Mouse (Mus musculus) stomach, postnatal 0 days (tissue): ENCODE results near the gene Os9. TPM values are rescaled to one million over a fixed set of nuclear protein-coding genes. Genes with fewer than 3 reads are reported as not detected.

Source experiments
- ATAC-seq: fragments of 200-750 bp; cut with Nextera tagmentation; 2 replicates; pipeline ENCODE4 v1.8.0; 2017; ENCODE audit not compliant: low FRiP score, low TSS enrichment
- DNase-seq: peaks from one replicate; pipeline ENCODE4 v3.0.0-alpha.2; 2016; ENCODE audit warnings: low spot score
- H3K27ac ChIP-seq: fragments of 300-500 bp; sonication (generic); replicated peaks from 2 replicates; pipeline ENCODE4 v1.5.1; 2014; ENCODE audit warnings: mild to moderate bottlenecking, control low read depth
- H3K27me3 ChIP-seq: fragments of 300-500 bp; sonication (generic); 2 replicates; pipeline ENCODE4 v1.6.1; 2014; ENCODE audit warnings: low read length; ENCODE audit not compliant: control insufficient read depth, insufficient read depth
- H3K36me3 ChIP-seq: fragments of 300-500 bp; sonication (generic); 2 replicates; pipeline ENCODE4 v1.6.1; 2014; ENCODE audit warnings: low read length, mixed read lengths; ENCODE audit not compliant: control insufficient read depth, insufficient read depth
- H3K4me1 ChIP-seq: fragments of 300-500 bp; sonication (generic); replicated peaks from 2 replicates; pipeline ENCODE4 v1.6.1; 2014; ENCODE audit warnings: antibody characterized with exemption; ENCODE audit not compliant: control insufficient read depth, insufficient read depth
- H3K4me2 ChIP-seq: fragments of 300-500 bp; sonication (generic); replicated peaks from 2 replicates; pipeline ENCODE4 v1.6.1; 2014; ENCODE audit warnings: low read depth, mild to moderate bottlenecking, control low read depth, moderate library complexity
- H3K4me3 ChIP-seq: fragments of 300-500 bp; sonication (generic); 2 replicates; pipeline ENCODE4 v1.5.1; 2014; ENCODE audit warnings: low read depth, low read length, control low read depth
- H3K9ac ChIP-seq: fragments of 300-500 bp; sonication (generic); 2 replicates; pipeline ENCODE4 v1.6.1; 2014; ENCODE audit warnings: mild to moderate bottlenecking, low read length, control low read depth, mixed read lengths
- H3K9me3 ChIP-seq: fragments of 300-500 bp; sonication (generic); 2 replicates; pipeline ENCODE4 v1.6.1; 2016; ENCODE audit warnings: low read length; ENCODE audit not compliant: control insufficient read depth
- CTCF ChIP-seq: IDR thresholded peaks from 2 replicates; pipeline ENCODE4 v1.5.1; 2016; ENCODE audit warnings: antibody characterized with exemption, low read depth, mild to moderate bottlenecking, moderate library complexity
- EP300 ChIP-seq: optimal IDR thresholded peaks from 2 replicates; pipeline ENCODE3; 2016; ENCODE audit warnings: antibody characterized with exemption
- WGBS: fragments of 180-500 bp; shearing (Covaris S2); extraction: QIAGEN DNeasy Blood & Tissue Kit; methylation state at CpG from one replicate; pipeline ENCODE4 v1.1.7; 2014; 5-methylcytosine and 5-hydroxymethylcytosine counted together
- polyA plus RNA-seq: library from polyadenylated mRNA; unstranded; fragments of >200 nt; fragmentation: Nextera tagmentation; extraction: Ambion mirVana; gene quantifications from 2 replicates; pipeline ENCODE4 v1.2.1, GENCODE M21; 2015

Os9 gene
- polyA plus RNA-seq, 1 experiment from 2014 or later = 81.9 TPM

DNA sequence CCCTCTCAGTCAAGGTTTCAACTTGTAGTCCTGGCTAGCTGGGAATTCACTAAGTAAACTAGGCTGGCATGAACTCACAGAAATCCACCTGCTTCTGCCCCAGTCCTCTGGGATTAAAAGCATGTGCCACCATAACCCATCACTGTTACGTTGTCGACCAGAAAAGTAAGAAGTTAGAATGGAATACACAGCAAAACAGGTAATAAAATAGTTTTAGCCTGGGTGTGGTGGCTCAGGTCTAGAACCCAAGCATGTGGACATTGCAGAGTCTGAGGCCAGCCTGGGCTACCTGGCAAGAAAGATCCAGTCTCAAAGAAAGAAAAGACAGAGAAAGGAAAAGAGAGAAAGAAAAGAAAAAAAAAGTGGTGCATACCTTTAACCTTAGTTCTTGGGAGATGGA, 59.4 kb downstream of the Os9 start:
- TF ChIP-seq EP300 (no peak), CTCF (no peak)
- H3K27me3 ChIP-seq = no peaks in the 10 kb centered on the region
- no peak overlapping the region for H3K4me2 ChIP-seq
- H3K9ac ChIP-seq = no peak overlapping the region
- no peak for DNase-seq
- peaks cover 10% of the 10 kb centered on the region; the same call in 1 of the 2 replicates for H3K36me3 ChIP-seq
- no peak overlapping the region for H3K4me3 ChIP-seq
- WGBS = 70% methylated on average over 2 of the region's 2 CpGs
- no peak overlapping the region for H3K27ac ChIP-seq
- H3K4me1 ChIP-seq = 0 out of 2 replicates have a peak, but pooled peaks cover 4% of the 10 kb centered on the region
- no peaks in the 10 kb centered on the region for H3K9me3 ChIP-seq
- no peak for ATAC-seq

DNA sequence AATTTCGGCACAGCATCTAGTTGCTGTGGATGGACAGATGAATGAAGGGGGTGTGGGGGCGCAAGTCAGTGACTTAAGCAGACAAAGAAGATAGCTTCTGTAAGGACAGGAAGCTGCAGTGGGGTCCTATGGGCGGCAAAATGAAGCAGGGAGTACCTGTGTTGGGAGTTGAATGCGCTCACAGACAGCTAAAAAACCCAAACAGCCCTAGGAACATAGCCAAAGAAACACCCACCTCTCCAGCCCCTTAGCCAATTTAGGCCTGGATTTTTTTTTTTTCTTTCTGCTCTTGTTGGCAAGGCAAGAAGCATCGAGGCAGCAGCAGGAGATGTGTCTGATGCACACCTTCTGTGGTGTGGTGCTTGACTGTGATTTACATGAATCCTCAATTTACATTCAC, 59.8 kb downstream of the Os9 start:
- no peak overlapping the region for H3K4me2 ChIP-seq
- no peaks in the 10 kb centered on the region for H3K9me3 ChIP-seq
- H3K4me1 ChIP-seq = 0 out of 2 replicates have a peak, but pooled peaks cover 4% of the 10 kb centered on the region
- TF ChIP-seq EP300 = no peak
- no peak for TF ChIP-seq CTCF
- H3K27me3 ChIP-seq = no peaks in the 10 kb centered on the region
- DNase-seq (no peak), ATAC-seq (no peak)
- H3K36me3 ChIP-seq = 0 out of 2 replicates have a peak, but pooled peaks cover 10% of the 10 kb centered on the region
- no peak overlapping the region for H3K27ac ChIP-seq
- WGBS = 49% methylated on average over 5 of the region's 5 CpGs
- H3K4me3 ChIP-seq = no peak overlapping the region
- no peak overlapping the region for H3K9ac ChIP-seq

DNA sequence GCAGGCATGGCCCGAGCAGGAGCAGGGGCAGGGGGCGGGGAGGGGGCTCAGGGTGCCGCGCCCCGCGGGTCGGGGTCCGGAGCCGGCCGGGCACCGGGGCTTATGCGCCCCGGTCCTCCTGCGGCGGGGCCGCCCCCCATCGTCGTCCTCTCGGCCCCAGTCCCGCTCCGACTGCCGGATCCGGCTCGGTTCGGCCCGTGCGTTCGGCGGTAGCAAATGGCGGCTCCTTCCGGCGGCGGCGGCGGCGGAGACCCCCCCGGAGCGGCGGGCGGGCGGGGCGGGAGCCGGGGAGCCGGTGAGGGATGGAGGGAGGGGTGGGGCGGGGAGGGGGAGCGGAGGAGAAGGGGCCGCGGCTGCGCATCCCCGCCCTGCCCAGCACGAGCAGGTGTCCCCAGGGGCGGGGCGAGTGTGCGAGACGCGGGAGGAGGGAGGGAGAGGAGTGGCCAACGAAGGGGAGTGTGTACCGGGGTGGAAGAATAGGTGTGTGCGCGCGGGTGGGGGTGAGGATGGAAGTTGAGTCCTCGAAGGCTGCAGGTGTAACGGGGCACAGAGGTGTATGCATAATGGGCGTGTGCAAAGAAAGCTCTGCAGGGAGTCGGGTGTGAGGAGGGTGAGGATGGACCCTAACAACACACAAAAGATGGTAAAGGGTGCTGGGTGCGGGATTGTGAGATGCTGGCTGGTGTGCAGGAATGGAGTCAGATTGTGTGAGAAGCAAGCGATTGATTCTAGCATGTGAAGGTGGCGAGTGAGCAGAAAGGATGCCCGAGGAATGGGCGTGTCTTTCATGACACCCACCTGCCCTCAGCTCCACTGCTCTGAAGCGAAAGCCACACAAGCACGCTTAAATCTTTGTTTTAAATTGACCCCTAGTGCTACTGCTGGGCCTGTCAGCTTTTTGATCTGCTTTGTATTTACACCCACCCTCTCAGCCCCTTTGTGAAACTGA, 60.7 kb downstream of the Os9 start, which contains the start of gene March9:
March9 (minus strand) TSS at position 217 of the 949 bp plus-strand sequence.
- H3K9me3 ChIP-seq = no peaks in the 10 kb centered on the region
- ATAC-seq (peak; percentile 34; the same call in 1 of the 2 replicates), DNase-seq (peak; percentile 86)
- WGBS = 2% methylated on average over 58 of the region's 72 CpGs
- 0 out of 2 replicates have a peak within 1 kb of the TSS, but pooled peaks have one; percentile 24 for H3K27ac ChIP-seq
- H3K36me3 ChIP-seq = 0 out of 2 replicates have a peak, but pooled peaks cover 9% of the 10 kb centered on the region
- H3K4me3 ChIP-seq = peak within 1 kb of the TSS; percentile 72
- H3K9ac ChIP-seq = peak within 1 kb of the TSS; percentile 73
- peak within 1 kb of the TSS; percentile 100 for H3K4me2 ChIP-seq
- TF ChIP-seq CTCF (no peak), EP300 (no peak)
- 0 out of 2 replicates have a peak, but pooled peaks cover 4% of the 10 kb centered on the region for H3K4me1 ChIP-seq
- no peaks in the 10 kb centered on the region for H3K27me3 ChIP-seq

DNA sequence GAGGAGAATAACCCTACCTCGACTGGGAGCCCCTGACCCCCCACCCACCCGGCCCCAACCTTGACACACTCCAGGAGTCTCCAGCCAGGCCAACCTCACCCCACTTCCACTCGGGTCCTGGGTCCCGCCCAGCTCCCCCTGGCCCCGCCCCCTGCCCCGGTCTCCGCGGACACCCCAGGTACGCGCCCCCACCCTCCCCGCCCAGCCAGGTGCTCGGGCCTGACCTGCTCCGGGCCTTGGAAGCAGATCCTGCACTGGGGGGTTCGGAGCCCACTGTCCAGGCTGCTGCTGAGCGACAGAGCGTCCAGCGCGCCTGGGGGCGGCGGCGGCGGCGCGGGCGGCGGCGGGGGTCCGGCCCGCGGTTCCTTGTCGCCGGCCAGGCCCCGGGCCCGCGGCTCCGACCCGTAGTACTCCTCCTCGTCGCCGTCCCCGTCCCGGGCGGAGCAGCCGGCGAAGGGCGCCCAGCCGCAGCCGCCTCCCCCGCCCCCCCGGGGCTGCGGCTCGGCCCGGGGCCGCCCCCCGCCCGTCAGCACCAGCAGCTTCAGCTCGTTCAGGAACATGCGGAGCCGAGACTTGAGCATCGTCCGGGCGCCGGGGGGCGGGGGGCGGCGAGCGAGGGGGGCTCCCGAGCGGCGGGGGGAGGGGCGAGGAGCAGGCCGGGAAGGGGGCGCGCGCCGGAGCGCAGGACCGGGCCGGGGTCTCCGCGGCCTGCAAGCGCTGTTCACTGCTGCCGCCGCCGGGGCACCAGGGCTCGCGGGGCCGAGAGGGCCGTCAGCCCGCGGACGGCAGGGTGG, 61.6 kb downstream of the Os9 start:
- WGBS = under 1% methylated on average over 27 of the region's 92 CpGs
- H3K4me2 ChIP-seq = peak overlapping the region; percentile 100
- no peaks in the 10 kb centered on the region for H3K9me3 ChIP-seq
- H3K9ac ChIP-seq = peak overlapping the region; percentile 73
- no peaks in the 10 kb centered on the region for H3K27me3 ChIP-seq
- 0 out of 2 replicates have a peak overlapping the region, but pooled peaks have one; percentile 24 for H3K27ac ChIP-seq
- H3K36me3 ChIP-seq = peaks cover 6% of the 10 kb centered on the region; the same call in 1 of the 2 replicates
- DNase-seq (peak; percentile 51), ATAC-seq (no peak)
- TF ChIP-seq CTCF = no peak
- no peak for TF ChIP-seq EP300
- H3K4me1 ChIP-seq = 0 out of 2 replicates have a peak, but pooled peaks cover 4% of the 10 kb centered on the region
- H3K4me3 ChIP-seq = peak overlapping the region; percentile 72

DNA sequence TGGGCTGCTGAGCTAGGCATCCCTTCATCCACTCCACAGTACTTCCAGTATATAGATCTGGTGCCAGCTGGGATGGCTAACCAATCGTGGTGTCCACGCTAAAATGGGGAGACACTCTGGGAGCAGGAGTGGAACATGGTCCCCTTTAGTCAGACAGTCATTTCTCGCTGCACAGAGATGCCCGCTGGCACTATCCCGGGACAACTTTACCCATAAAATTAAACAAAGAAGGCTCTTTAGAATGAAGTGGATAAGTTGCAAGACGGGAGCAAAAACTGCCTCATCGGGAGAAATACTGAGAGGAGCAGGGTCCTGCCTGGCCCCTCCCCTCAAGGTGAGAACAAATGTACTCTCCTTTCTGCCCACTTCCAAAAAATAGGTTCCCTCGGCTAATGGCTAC, 62.2 kb downstream of the Os9 start:
- Histone ChIP-seq H3K4me3 (peak overlapping the region; percentile 72; the same call in 1 of the 2 replicates), H3K36me3 (peaks cover 6% of the 10 kb centered on the region; the same call in 1 of the 2 replicates), H3K9ac (no peak overlapping the region; the same call in 1 of the 2 replicates), H3K4me2 (peak overlapping the region; percentile 100), H3K4me1 (0 out of 2 replicates have a peak, but pooled peaks cover 4% of the 10 kb centered on the region), H3K27me3 (no peaks in the 10 kb centered on the region), H3K27ac (no peak overlapping the region), H3K9me3 (no peaks in the 10 kb centered on the region)
- no peak for DNase-seq
- 9% methylated on average over 8 of the region's 8 CpGs for WGBS
- TF ChIP-seq CTCF = no peak
- no peak for TF ChIP-seq EP300
- ATAC-seq = no peak
